Mouse (Mus musculus): ENCODE measurements at regions not wholly inside any gene's neighbourhood (a gene's known extent, or its start where the extent isn't known, plus 50 kb on each side); places are given as distances from the start of the nearest gene placed in this dataset.

GRCm38 (mm10) chr6:103421013-103421933 is 89.1 kb upstream of the Chl1 start:
- no peak for DNase-seq

GRCm38 (mm10) chr6:103430933-103431594 is 79.3 kb upstream of the Chl1 start:
- no peak for DNase-seq

DNA sequence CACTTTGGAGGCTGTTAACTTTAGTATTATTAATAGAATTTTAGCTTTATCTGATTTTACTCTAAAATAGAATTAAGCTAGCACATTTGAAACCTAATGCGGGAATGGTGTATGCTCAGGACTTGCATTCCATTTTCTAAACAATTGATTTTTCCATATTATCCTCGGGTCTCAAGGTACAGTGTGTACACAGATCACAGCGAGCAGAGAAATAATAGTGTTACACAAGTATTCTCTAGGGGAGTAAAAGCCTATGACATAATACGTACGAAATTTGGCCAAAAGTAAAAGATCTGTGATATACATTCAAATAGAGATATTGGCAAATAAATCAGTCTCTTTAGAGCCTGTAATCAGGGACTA is 78.8 kb upstream of the Chl1 start:
- no peak for DNase-seq

Measured in B cell, adult 2 months (primary cell).